Mouse (Mus musculus) forebrain, embryonic 12.5 days (tissue): ENCODE data around the gene Olfr1359. TPM values are rescaled to one million over a fixed set of nuclear protein-coding genes. Genes with fewer than 3 reads are reported as not detected.
A peak's percentile ranks its signal among the peaks of the same experiment; 100 is the strongest.
"Not testable (repeated sequence)": the region's sequence is repeated elsewhere in the genome, so short reads cannot be mapped to it uniquely, and the experiment has no call there.

Source experiments
- ATAC-seq: fragments of 200-750 bp; cut with Nextera tagmentation; 2 replicates; pipeline ENCODE4 v1.8.0; 2017; ENCODE audit warnings: moderate TSS enrichment; ENCODE audit not compliant: low FRiP score
- H3K27ac ChIP-seq: fragments of 300-500 bp; sonication (generic); 2 replicates; pipeline ENCODE4 v1.5.1; 2016; ENCODE audit warnings: mild to moderate bottlenecking
- H3K27me3 ChIP-seq: fragments of 300-500 bp; sonication (generic); 2 replicates; pipeline ENCODE4 v1.6.1; 2016; ENCODE audit warnings: mild to moderate bottlenecking
- H3K36me3 ChIP-seq: fragments of 300-500 bp; sonication (generic); replicated peaks from 2 replicates; pipeline ENCODE4 v1.6.1; 2016; ENCODE audit warnings: mild to moderate bottlenecking
- H3K4me1 ChIP-seq: fragments of 300-500 bp; sonication (generic); 2 replicates; pipeline ENCODE4 v1.6.1; 2016
- H3K4me2 ChIP-seq: fragments of 300-500 bp; sonication (generic); 2 replicates; pipeline ENCODE4 v1.6.1; 2016; ENCODE audit warnings: mild to moderate bottlenecking, moderate library complexity
- H3K4me3 ChIP-seq: fragments of 300-500 bp; sonication (generic); replicated peaks from 2 replicates; pipeline ENCODE4 v1.5.1; 2016; ENCODE audit warnings: mild to moderate bottlenecking
- H3K9ac ChIP-seq: fragments of 300-500 bp; sonication (generic); 2 replicates; pipeline ENCODE4 v1.6.1; 2016; ENCODE audit warnings: mild to moderate bottlenecking
- H3K9me3 ChIP-seq: fragments of 300-500 bp; sonication (generic); 2 replicates; pipeline ENCODE4 v1.6.1; 2016
- WGBS: fragments of 180-500 bp; shearing (Covaris S2); methylation state at CpG from one replicate; pipeline ENCODE4 v1.1.7; 2016; 5-methylcytosine and 5-hydroxymethylcytosine counted together
- polyA plus RNA-seq: library from polyadenylated mRNA; unstranded; fragments of >200 nt; fragmentation: Nextera tagmentation; extraction: Ambion mirVana; gene quantifications from 2 replicates; pipeline ENCODE4 v1.2.1, GENCODE M21; 2016

The Olfr1359 gene
- polyA plus RNA-seq, 1 experiment from 2014 or later: not detected

GRCm38 (mm10) chr13:21717397-21718357 is 19.8 kb downstream of the Olfr1359 start, which contains the start of gene Hist1h3h:
Gene Hist1h3h, plus strand, starts transcription at chr13:21717659.
- WGBS: under 1% methylated on average over 26 of the region's 56 CpGs
- not testable (repeated sequence) for H3K36me3 ChIP-seq
- H3K4me1 ChIP-seq: peaks cover 38% of the 10 kb centered on the region

GRCm38 (mm10) chr13:21718381-21719080 is 20.6 kb downstream of the Olfr1359 start:
- peak overlapping the region; percentile 92 for H3K27ac ChIP-seq
- H3K4me2 ChIP-seq: peak overlapping the region; percentile 69
- no peak for ATAC-seq
- no peaks in the 10 kb centered on the region for H3K9me3 ChIP-seq
- 46% methylated on average over 4 of the region's 4 CpGs for WGBS
- H3K36me3 ChIP-seq: no peaks in the 10 kb centered on the region
- peak overlapping the region; percentile 50 for H3K4me3 ChIP-seq
- H3K9ac ChIP-seq: peak overlapping the region; percentile 67
- H3K27me3 ChIP-seq: no peaks in the 10 kb centered on the region
- H3K4me1 ChIP-seq: peaks cover 41% of the 10 kb centered on the region

More at GRCm38 (mm10) chr13:21717397-21718357, 19.8 kb downstream of the Olfr1359 start, which contains the start of gene Hist1h3h:
- Histone ChIP-seq H3K9ac (peak within 1 kb of the TSS; percentile 76), H3K4me2 (peak within 1 kb of the TSS; percentile 72), H3K27ac (peak within 1 kb of the TSS; percentile 98), H3K4me3 (peak within 1 kb of the TSS; percentile 50)
- not testable (repeated sequence) for H3K27me3 ChIP-seq, H3K9me3 ChIP-seq
- ATAC-seq: peak; percentile 53

- peak; percentile 13; the same call in 1 of the 2 replicates for ATAC-seq
- WGBS: 2% methylated on average over 21 of the region's 44 CpGs
- H3K9me3 ChIP-seq, H3K27me3 ChIP-seq, H3K36me3 ChIP-seq: not testable (repeated sequence)
- peak overlapping the region; percentile 62 for H3K4me2 ChIP-seq
- peak overlapping the region; percentile 68 for H3K9ac ChIP-seq
- peaks cover 33% of the 10 kb centered on the region for H3K4me1 ChIP-seq
- peak overlapping the region; percentile 95 for H3K27ac ChIP-seq
- H3K4me3 ChIP-seq: peak overlapping the region; percentile 40
These were observed 23.3 kb downstream of the Olfr1359 start for GRCm38 (mm10) chr13:21721107-21721756.

- WGBS: under 1% methylated on average over 32 of the region's 37 CpGs
- not testable (repeated sequence) for H3K27me3 ChIP-seq, H3K9me3 ChIP-seq, H3K36me3 ChIP-seq
- Histone ChIP-seq H3K4me2 (peak within 1 kb of the TSS; percentile 62), H3K4me1 (peaks cover 31% of the 10 kb centered on the region), H3K4me3 (peak within 1 kb of the TSS; percentile 40), H3K9ac (peak within 1 kb of the TSS; percentile 68), H3K27ac (peak within 1 kb of the TSS; percentile 95)
- ATAC-seq: peak; percentile 96
These were observed 24.0 kb downstream of the Olfr1359 start, which contains the start of gene Hist1h2bm for GRCm38 (mm10) chr13:21721757-21722372. Gene Hist1h2bm, plus strand, starts transcription at chr13:21722044.

GRCm38 (mm10) chr13:21722373-21722925 is 24.5 kb downstream of the Olfr1359 start:
- peak overlapping the region; percentile 62 for H3K4me2 ChIP-seq
- H3K27ac ChIP-seq: peak overlapping the region; percentile 95
- H3K36me3 ChIP-seq: no peaks in the 10 kb centered on the region
- peak overlapping the region; percentile 40 for H3K4me3 ChIP-seq
- peak; percentile 12 for ATAC-seq
- 2% methylated on average over 11 of the region's 11 CpGs for WGBS
- peaks cover 34% of the 10 kb centered on the region for H3K4me1 ChIP-seq
- no peaks in the 10 kb centered on the region for H3K9me3 ChIP-seq
- H3K27me3 ChIP-seq: no peaks in the 10 kb centered on the region
- H3K9ac ChIP-seq: peak overlapping the region; percentile 63

- no peak for ATAC-seq
- peak overlapping the region; percentile 95 for H3K27ac ChIP-seq
- no peak overlapping the region; the same call in 1 of the 2 replicates for H3K9ac ChIP-seq
- H3K4me1 ChIP-seq: peaks cover 38% of the 10 kb centered on the region
- no peaks in the 10 kb centered on the region for H3K36me3 ChIP-seq
- no peaks in the 10 kb centered on the region for H3K9me3 ChIP-seq
- no peaks in the 10 kb centered on the region for H3K27me3 ChIP-seq
- WGBS: 25% methylated on average over 5 of the region's 5 CpGs
- peak overlapping the region; percentile 7; the same call in 1 of the 2 replicates for H3K4me3 ChIP-seq
- H3K4me2 ChIP-seq: peak overlapping the region; percentile 62
These were observed 25.3 kb downstream of the Olfr1359 start for GRCm38 (mm10) chr13:21722993-21723836.

- Histone ChIP-seq H3K4me3 (no peak overlapping the region), H3K36me3 (no peaks in the 10 kb centered on the region), H3K4me2 (no peak overlapping the region), H3K9me3 (no peaks in the 10 kb centered on the region), H3K4me1 (peaks cover 14% of the 10 kb centered on the region), H3K27me3 (no peaks in the 10 kb centered on the region), H3K27ac (peak overlapping the region; percentile 63), H3K9ac (no peak overlapping the region)
- peak; percentile 66; the same call in 1 of the 2 replicates for ATAC-seq
- 23% methylated on average over 11 of the region's 11 CpGs for WGBS
These were observed 30.1 kb downstream of the Olfr1359 start for GRCm38 (mm10) chr13:21727948-21728572.

- 48% methylated on average over 1 of the region's 1 CpGs for WGBS
- Histone ChIP-seq H3K27me3 (no peaks in the 10 kb centered on the region), H3K4me2 (no peak overlapping the region), H3K27ac (no peak overlapping the region), H3K4me3 (no peak overlapping the region), H3K9me3 (no peaks in the 10 kb centered on the region), H3K9ac (no peak overlapping the region), H3K36me3 (no peaks in the 10 kb centered on the region), H3K4me1 (peaks cover 22% of the 10 kb centered on the region)
- ATAC-seq: no peak
These were observed 31.6 kb downstream of the Olfr1359 start for GRCm38 (mm10) chr13:21729544-21729943.

- no peak overlapping the region for H3K4me2 ChIP-seq
- H3K9ac ChIP-seq: peak overlapping the region; percentile 36; the same call in 1 of the 2 replicates
- no peaks in the 10 kb centered on the region for H3K9me3 ChIP-seq
- ATAC-seq: no peak
- peaks cover 16% of the 10 kb centered on the region; the same call in 1 of the 2 replicates for H3K4me1 ChIP-seq
- WGBS: 63% methylated on average over 5 of the region's 5 CpGs
- no peaks in the 10 kb centered on the region for H3K27me3 ChIP-seq
- no peak overlapping the region for H3K4me3 ChIP-seq
- H3K36me3 ChIP-seq: no peaks in the 10 kb centered on the region
- H3K27ac ChIP-seq: peak overlapping the region; percentile 98
These were observed 35.6 kb downstream of the Olfr1359 start for GRCm38 (mm10) chr13:21733466-21733865.
